Mouse (Mus musculus): ENCODE measurements around the gene Tubgcp3. TPM values are rescaled to one million over a fixed set of nuclear protein-coding genes. Genes with fewer than 3 reads are reported as not detected.
"Not testable (repeated sequence)": the region's sequence is repeated elsewhere in the genome, so short reads cannot be mapped to it uniquely, and the experiment has no call there.

Tubgcp3 gene
- polyA plus RNA-seq, 1 experiment from 2014 or later = 25.1 TPM

- WGBS (ENCODE audit: insufficient replicate concordance) = 16% methylated on average over 6 of the region's 6 CpGs
- ATAC-seq (ENCODE audit: low read depth) = peak; percentile 89
Observed at GRCm38 (mm10) chr8:12670965-12671364, 1.1 kb downstream of the Tubgcp3 start.

GRCm38 (mm10) chr8:12668832-12669231 lies 3.2 kb downstream of the Tubgcp3 start:
- Histone ChIP-seq H3K9me3 (replicated peaks) (no peaks in the 10 kb centered on the region), H3K27me3 (peaks cover 9% of the 10 kb centered on the region), H3K4me3 (replicated peaks) (no peak overlapping the region), H3K4me1 (replicated peaks) (peaks cover 43% of the 10 kb centered on the region), H3K4me2 (no peak overlapping the region), H3K36me3 (peaks cover 32% of the 10 kb centered on the region), H3K27ac (no peak overlapping the region), H3K9ac (no peak overlapping the region)
- ATAC-seq (ENCODE audit: low read depth) (no peak), DNase-seq (no peak)
- 89% methylated on average over 6 of the region's 6 CpGs for WGBS (ENCODE audit: insufficient replicate concordance)

More at GRCm38 (mm10) chr8:12670965-12671364, 1.1 kb downstream of the Tubgcp3 start:
- Histone ChIP-seq H3K4me3 (replicated peaks) (peak overlapping the region; percentile 95), H3K4me2 (peak overlapping the region; percentile 91), H3K9ac (peak overlapping the region; percentile 87), H3K9me3 (replicated peaks) (no peaks in the 10 kb centered on the region), H3K27me3 (peaks cover 23% of the 10 kb centered on the region), H3K4me1 (replicated peaks) (peaks cover 32% of the 10 kb centered on the region), H3K36me3 (peaks cover 28% of the 10 kb centered on the region), H3K27ac (peak overlapping the region; percentile 82)
- peak; percentile 41 for DNase-seq

- WGBS (ENCODE audit: insufficient replicate concordance) = 86% methylated on average over 3 of the region's 3 CpGs
- not testable (repeated sequence) for H3K4me3 ChIP-seq (replicated peaks); H3K4me2 ChIP-seq; DNase-seq; H3K27ac ChIP-seq; H3K9me3 ChIP-seq (replicated peaks); H3K27me3 ChIP-seq; H3K9ac ChIP-seq; ATAC-seq (ENCODE audit: low read depth)
- Histone ChIP-seq H3K4me1 (replicated peaks) (peaks cover 34% of the 10 kb centered on the region), H3K36me3 (peaks cover 48% of the 10 kb centered on the region)
Observed at GRCm38 (mm10) chr8:12666530-12666929, 5.5 kb downstream of the Tubgcp3 start.

- no peak for DNase-seq
- no peaks in the 10 kb centered on the region for H3K9me3 ChIP-seq (replicated peaks)
- H3K36me3 ChIP-seq = peaks cover 65% of the 10 kb centered on the region
- ATAC-seq (ENCODE audit: low read depth) = no peak
- peaks cover 12% of the 10 kb centered on the region for H3K4me1 ChIP-seq (replicated peaks)
- H3K4me2 ChIP-seq = no peak overlapping the region
- H3K27me3 ChIP-seq = no peaks in the 10 kb centered on the region
- no peak overlapping the region for H3K4me3 ChIP-seq (replicated peaks)
- 75% methylated on average over 5 of the region's 5 CpGs for WGBS (ENCODE audit: insufficient replicate concordance)
- H3K9ac ChIP-seq = no peak overlapping the region
- no peak overlapping the region for H3K27ac ChIP-seq
Observed at GRCm38 (mm10) chr8:12663105-12663456, 9.0 kb downstream of the Tubgcp3 start.

- Histone ChIP-seq H3K27me3 (no peaks in the 10 kb centered on the region), H3K9ac (no peak overlapping the region), H3K27ac (no peak overlapping the region), H3K9me3 (replicated peaks) (no peaks in the 10 kb centered on the region), H3K4me1 (replicated peaks) (peaks cover 12% of the 10 kb centered on the region), H3K4me3 (replicated peaks) (no peak overlapping the region), H3K36me3 (peaks cover 66% of the 10 kb centered on the region), H3K4me2 (no peak overlapping the region)
- WGBS (ENCODE audit: insufficient replicate concordance) = 86% methylated on average over 4 of the region's 4 CpGs
- DNase-seq (no peak), ATAC-seq (ENCODE audit: low read depth) (no peak)
Observed at GRCm38 (mm10) chr8:12662375-12663104, 9.5 kb downstream of the Tubgcp3 start.

- ATAC-seq (ENCODE audit: low read depth) = no peak
- Histone ChIP-seq H3K27me3 (no peaks in the 10 kb centered on the region), H3K9ac (no peak overlapping the region), H3K36me3 (peaks cover 98% of the 10 kb centered on the region), H3K27ac (no peak overlapping the region), H3K4me3 (replicated peaks) (no peak overlapping the region), H3K9me3 (replicated peaks) (no peaks in the 10 kb centered on the region), H3K4me2 (no peak overlapping the region), H3K4me1 (replicated peaks) (peaks cover 6% of the 10 kb centered on the region; the same call in 1 of the 2 replicates)
- no peak for DNase-seq
- WGBS (ENCODE audit: insufficient replicate concordance) = 93% methylated on average over 16 of the region's 16 CpGs
Observed at GRCm38 (mm10) chr8:12657411-12657810, 14.6 kb downstream of the Tubgcp3 start.

GRCm38 (mm10) chr8:12651246-12651645 lies 20.8 kb downstream of the Tubgcp3 start:
- no peaks in the 10 kb centered on the region for H3K9me3 ChIP-seq (replicated peaks)
- peaks cover 13% of the 10 kb centered on the region for H3K4me1 ChIP-seq (replicated peaks)
- H3K27me3 ChIP-seq = no peaks in the 10 kb centered on the region
- WGBS (ENCODE audit: insufficient replicate concordance) = 78% methylated on average over 4 of the region's 4 CpGs
- H3K4me2 ChIP-seq = no peak overlapping the region
- H3K9ac ChIP-seq = no peak overlapping the region
- no peak overlapping the region for H3K27ac ChIP-seq
- H3K36me3 ChIP-seq = peaks cover 99% of the 10 kb centered on the region
- H3K4me3 ChIP-seq (replicated peaks) = no peak overlapping the region
- ATAC-seq (ENCODE audit: low read depth) (no peak), DNase-seq (no peak)

GRCm38 (mm10) chr8:12650495-12650894 lies 21.6 kb downstream of the Tubgcp3 start:
- Histone ChIP-seq H3K27ac (no peak overlapping the region), H3K4me2 (no peak overlapping the region), H3K4me1 (replicated peaks) (peaks cover 18% of the 10 kb centered on the region), H3K9me3 (replicated peaks) (no peaks in the 10 kb centered on the region), H3K36me3 (peaks cover 97% of the 10 kb centered on the region), H3K27me3 (no peaks in the 10 kb centered on the region), H3K4me3 (replicated peaks) (no peak overlapping the region), H3K9ac (no peak overlapping the region)
- no peak for DNase-seq
- no peak for ATAC-seq (ENCODE audit: low read depth)
- WGBS (ENCODE audit: insufficient replicate concordance) = 92% methylated on average over 4 of the region's 4 CpGs

- ATAC-seq (ENCODE audit: low read depth) (no peak), DNase-seq (no peak)
- Histone ChIP-seq H3K4me1 (replicated peaks) (peaks cover 33% of the 10 kb centered on the region), H3K27me3 (no peaks in the 10 kb centered on the region), H3K27ac (no peak overlapping the region), H3K4me2 (no peak overlapping the region), H3K4me3 (replicated peaks) (no peak overlapping the region), H3K9ac (no peak overlapping the region), H3K9me3 (replicated peaks) (no peaks in the 10 kb centered on the region), H3K36me3 (peaks cover 96% of the 10 kb centered on the region)
- 84% methylated on average over 4 of the region's 4 CpGs for WGBS (ENCODE audit: insufficient replicate concordance)
Observed at GRCm38 (mm10) chr8:12648951-12649350, 23.1 kb downstream of the Tubgcp3 start.

GRCm38 (mm10) chr8:12646536-12646935 lies 25.5 kb downstream of the Tubgcp3 start:
- Histone ChIP-seq H3K4me2 (no peak overlapping the region), H3K4me3 (replicated peaks) (no peak overlapping the region), H3K27me3 (no peaks in the 10 kb centered on the region), H3K9me3 (replicated peaks) (no peaks in the 10 kb centered on the region), H3K27ac (no peak overlapping the region), H3K36me3 (peaks cover 90% of the 10 kb centered on the region), H3K4me1 (replicated peaks) (peaks cover 31% of the 10 kb centered on the region), H3K9ac (no peak overlapping the region)
- ATAC-seq (ENCODE audit: low read depth) (no peak), DNase-seq (no peak)
- 75% methylated on average over 4 of the region's 4 CpGs for WGBS (ENCODE audit: insufficient replicate concordance)

GRCm38 (mm10) chr8:12644894-12645293 lies 27.2 kb downstream of the Tubgcp3 start:
- no peaks in the 10 kb centered on the region for H3K9me3 ChIP-seq (replicated peaks)
- DNase-seq = no peak
- H3K36me3 ChIP-seq = peaks cover 89% of the 10 kb centered on the region

GRCm38 (mm10) chr8:12644341-12644740 lies 27.7 kb downstream of the Tubgcp3 start:
- no peak overlapping the region for H3K9ac ChIP-seq
- H3K4me1 ChIP-seq (replicated peaks) = peaks cover 31% of the 10 kb centered on the region
- H3K27ac ChIP-seq = peak overlapping the region; percentile 58
- 29% methylated on average over 8 of the region's 8 CpGs for WGBS (ENCODE audit: insufficient replicate concordance)
- peak; percentile 87 for ATAC-seq (ENCODE audit: low read depth)
- DNase-seq = peak; percentile 17
- no peaks in the 10 kb centered on the region for H3K27me3 ChIP-seq
- H3K4me3 ChIP-seq (replicated peaks) = no peak overlapping the region
- H3K9me3 ChIP-seq (replicated peaks) = no peaks in the 10 kb centered on the region
- H3K4me2 ChIP-seq = peak overlapping the region; percentile 3; the same call in 1 of the 2 replicates
- peaks cover 89% of the 10 kb centered on the region for H3K36me3 ChIP-seq

More at GRCm38 (mm10) chr8:12644894-12645293, 27.2 kb downstream of the Tubgcp3 start:
- Histone ChIP-seq H3K9ac (peak overlapping the region; percentile 15; the same call in 1 of the 2 replicates), H3K27ac (peak overlapping the region; percentile 58), H3K4me2 (0 out of 2 replicates have a peak overlapping the region, but pooled peaks have one; percentile 10), H3K4me1 (replicated peaks) (peaks cover 31% of the 10 kb centered on the region), H3K4me3 (replicated peaks) (no peak overlapping the region), H3K27me3 (no peaks in the 10 kb centered on the region)
- WGBS (ENCODE audit: insufficient replicate concordance) = 38% methylated on average over 7 of the region's 7 CpGs
- ATAC-seq (ENCODE audit: low read depth) = peak; percentile 43; the same call in 1 of the 2 replicates

Data from liver, embryonic 13.5 days (tissue).